Mouse (Mus musculus): Measurements from ENCODE around the gene A130010J15Rik. TPM values are rescaled to one million over a fixed set of nuclear protein-coding genes. Genes with fewer than 3 reads are reported as not detected.

Gene A130010J15Rik
- polyA plus RNA-seq, 1 experiment from 2014 or later, result 14.3 TPM

GRCm38 (mm10) chr1:193189771-193190170, 21.9 kb downstream of the A130010J15Rik start:
- H3K4me3 ChIP-seq, result no peak overlapping the region
- no peak overlapping the region for H3K27ac ChIP-seq
- no peak for ATAC-seq (ENCODE audit: low FRiP score, low read depth)
- no peaks in the 10 kb centered on the region for H3K27me3 ChIP-seq (replicated peaks)
- H3K36me3 ChIP-seq, result no peaks in the 10 kb centered on the region
- peaks cover 6% of the 10 kb centered on the region; the same call in 1 of the 2 replicates for H3K4me1 ChIP-seq
- WGBS, result 66% methylated on average over 3 of the region's 3 CpGs
- H3K4me2 ChIP-seq (replicated peaks), result no peak overlapping the region
- no peaks in the 10 kb centered on the region for H3K9me3 ChIP-seq
- no peak overlapping the region for H3K9ac ChIP-seq

GRCm38 (mm10) chr1:193191675-193192283, 23.9 kb downstream of the A130010J15Rik start:
- no peak overlapping the region for H3K4me2 ChIP-seq (replicated peaks)
- H3K9ac ChIP-seq, result no peak overlapping the region
- H3K4me1 ChIP-seq, result peaks cover 6% of the 10 kb centered on the region; the same call in 1 of the 2 replicates
- no peak for ATAC-seq (ENCODE audit: low FRiP score, low read depth)
- no peaks in the 10 kb centered on the region for H3K9me3 ChIP-seq
- no peaks in the 10 kb centered on the region for H3K27me3 ChIP-seq (replicated peaks)
- 91% methylated on average over 7 of the region's 7 CpGs for WGBS
- no peak overlapping the region for H3K27ac ChIP-seq
- H3K36me3 ChIP-seq, result no peaks in the 10 kb centered on the region
- no peak overlapping the region for H3K4me3 ChIP-seq

GRCm38 (mm10) chr1:193194416-193195140, 26.7 kb downstream of the A130010J15Rik start:
- Histone ChIP-seq H3K4me1 (no peaks in the 10 kb centered on the region), H3K9me3 (no peaks in the 10 kb centered on the region), H3K36me3 (no peaks in the 10 kb centered on the region), H3K9ac (no peak overlapping the region), H3K27ac (no peak overlapping the region), H3K27me3 (replicated peaks) (no peaks in the 10 kb centered on the region), H3K4me3 (no peak overlapping the region), H3K4me2 (replicated peaks) (no peak overlapping the region)
- no peak for ATAC-seq (ENCODE audit: low FRiP score, low read depth)
- 90% methylated on average over 3 of the region's 3 CpGs for WGBS

- Histone ChIP-seq H3K9me3 (no peaks in the 10 kb centered on the region), H3K4me3 (no peak overlapping the region), H3K27me3 (replicated peaks) (no peaks in the 10 kb centered on the region), H3K4me1 (no peaks in the 10 kb centered on the region), H3K9ac (no peak overlapping the region), H3K36me3 (no peaks in the 10 kb centered on the region), H3K4me2 (replicated peaks) (no peak overlapping the region), H3K27ac (no peak overlapping the region)
- WGBS, result 67% methylated on average over 3 of the region's 3 CpGs
- no peak for ATAC-seq (ENCODE audit: low FRiP score, low read depth)
Measured at GRCm38 (mm10) chr1:193195169-193195810, 27.4 kb downstream of the A130010J15Rik start.

GRCm38 (mm10) chr1:193197494-193198205, 29.8 kb downstream of the A130010J15Rik start:
- no peaks in the 10 kb centered on the region for H3K36me3 ChIP-seq
- no peak overlapping the region for H3K9ac ChIP-seq
- H3K4me3 ChIP-seq, result no peak overlapping the region
- ATAC-seq (ENCODE audit: low FRiP score, low read depth), result no peak
- WGBS, result 88% methylated on average over 18 of the region's 18 CpGs
- H3K4me1 ChIP-seq, result no peaks in the 10 kb centered on the region
- H3K27ac ChIP-seq, result no peak overlapping the region
- H3K4me2 ChIP-seq (replicated peaks), result no peak overlapping the region
- H3K27me3 ChIP-seq (replicated peaks), result no peaks in the 10 kb centered on the region
- no peaks in the 10 kb centered on the region for H3K9me3 ChIP-seq

- no peak overlapping the region for H3K4me3 ChIP-seq
- WGBS, result 86% methylated on average over 2 of the region's 2 CpGs
Measured at GRCm38 (mm10) chr1:193198312-193198711, 30.5 kb downstream of the A130010J15Rik start.

GRCm38 (mm10) chr1:193200640-193201382, 33.0 kb downstream of the A130010J15Rik start:
- 87% methylated on average over 8 of the region's 8 CpGs for WGBS
- H3K4me2 ChIP-seq (replicated peaks), result no peak overlapping the region
- H3K27me3 ChIP-seq (replicated peaks), result no peaks in the 10 kb centered on the region
- no peak for ATAC-seq (ENCODE audit: low FRiP score, low read depth)
- no peaks in the 10 kb centered on the region for H3K9me3 ChIP-seq
- no peaks in the 10 kb centered on the region for H3K4me1 ChIP-seq
- H3K36me3 ChIP-seq, result no peaks in the 10 kb centered on the region
- H3K9ac ChIP-seq, result no peak overlapping the region
- H3K4me3 ChIP-seq, result no peak overlapping the region
- H3K27ac ChIP-seq, result no peak overlapping the region

More at GRCm38 (mm10) chr1:193198312-193198711, 30.5 kb downstream of the A130010J15Rik start:
- no peak overlapping the region for H3K27ac ChIP-seq
- no peak for ATAC-seq (ENCODE audit: low FRiP score, low read depth)
- no peaks in the 10 kb centered on the region for H3K4me1 ChIP-seq
- H3K9ac ChIP-seq, result no peak overlapping the region
- no peaks in the 10 kb centered on the region for H3K9me3 ChIP-seq
- no peak overlapping the region for H3K4me2 ChIP-seq (replicated peaks)
- no peaks in the 10 kb centered on the region for H3K36me3 ChIP-seq
- no peaks in the 10 kb centered on the region for H3K27me3 ChIP-seq (replicated peaks)

- Histone ChIP-seq H3K27ac (no peak within 1 kb of the TSS), H3K4me2 (replicated peaks) (no peak within 1 kb of the TSS), H3K27me3 (replicated peaks) (no peaks in the 10 kb centered on the region), H3K9ac (no peak within 1 kb of the TSS), H3K36me3 (no peaks in the 10 kb centered on the region), H3K4me3 (no peak within 1 kb of the TSS), H3K4me1 (no peaks in the 10 kb centered on the region), H3K9me3 (no peaks in the 10 kb centered on the region)
- 63% methylated on average over 5 of the region's 5 CpGs for WGBS
- ATAC-seq (ENCODE audit: low FRiP score, low read depth), result no peak
Measured at GRCm38 (mm10) chr1:193201383-193201778, 33.5 kb downstream of the A130010J15Rik start, which contains the start of gene Traf3ip3. TSS of gene Traf3ip3 (minus strand) at chr1:193201703.

GRCm38 (mm10) chr1:193203821-193204220, 36.0 kb downstream of the A130010J15Rik start:
- Histone ChIP-seq H3K4me2 (replicated peaks) (no peak overlapping the region), H3K9ac (no peak overlapping the region), H3K27me3 (replicated peaks) (no peaks in the 10 kb centered on the region), H3K27ac (no peak overlapping the region), H3K9me3 (no peaks in the 10 kb centered on the region), H3K36me3 (no peaks in the 10 kb centered on the region), H3K4me3 (no peak overlapping the region), H3K4me1 (no peaks in the 10 kb centered on the region)
- ATAC-seq (ENCODE audit: low FRiP score, low read depth), result no peak
- 81% methylated on average over 2 of the region's 2 CpGs for WGBS

GRCm38 (mm10) chr1:193205431-193205830, 37.6 kb downstream of the A130010J15Rik start:
- Histone ChIP-seq H3K4me3 (no peak overlapping the region), H3K4me2 (replicated peaks) (no peak overlapping the region), H3K9ac (no peak overlapping the region), H3K9me3 (no peaks in the 10 kb centered on the region), H3K27ac (no peak overlapping the region), H3K36me3 (no peaks in the 10 kb centered on the region), H3K27me3 (replicated peaks) (no peaks in the 10 kb centered on the region), H3K4me1 (no peaks in the 10 kb centered on the region)
- no peak for ATAC-seq (ENCODE audit: low FRiP score, low read depth)
- 93% methylated on average over 2 of the region's 2 CpGs for WGBS

- no peak within 1 kb of the TSS for H3K9ac ChIP-seq
- no peak within 1 kb of the TSS for H3K27ac ChIP-seq
- no peak within 1 kb of the TSS for H3K4me2 ChIP-seq (replicated peaks)
- no peak within 1 kb of the TSS for H3K4me3 ChIP-seq
- 90% methylated on average over 3 of the region's 3 CpGs for WGBS
- no peaks in the 10 kb centered on the region for H3K27me3 ChIP-seq (replicated peaks)
- H3K36me3 ChIP-seq, result no peaks in the 10 kb centered on the region
- H3K9me3 ChIP-seq, result no peaks in the 10 kb centered on the region
- no peaks in the 10 kb centered on the region for H3K4me1 ChIP-seq
- ATAC-seq (ENCODE audit: low FRiP score, low read depth), result no peak
Measured at GRCm38 (mm10) chr1:193207503-193207902, 39.7 kb downstream of the A130010J15Rik start, which contains the start of gene Lamb3. TSS of gene Lamb3 (plus strand) at chr1:193207699.

All from neural tube, embryonic 12.5 days (tissue).